Comparison of ENCODE assay signal across 12 mouse cellular contexts in genomic region chr1:20997328-20997689, GRCm38 (mm10). TPM values are rescaled to one million over a fixed set of nuclear protein-coding genes. Genes with fewer than 3 reads are reported as not detected.
DNase-seq lines count a peak whose midpoint lies in the region; ATAC-seq and TF ChIP-seq lines count a peak whose summit lies in the region.
"Had no signal": no experiment of that assay in that cellular context is flagged by ENCODE, and none has a peak within 500 bp of the region (broad histone marks: within the 10 kb centered on the region; RNA-seq: fewer than 3 reads in every experiment).

No protein-coding gene starts in this region.

- 75% methylated on average over 2 of the region's 2 CpGs for WGBS in intestine, embryonic 15.5 days
- 61% methylated on average over 2 of the region's 2 CpGs for WGBS in intestine, postnatal 0 days
- WGBS in stomach, embryonic 14.5 days: 60% methylated on average over 2 of the region's 2 CpGs
- 62% methylated on average over 2 of the region's 2 CpGs for WGBS in stomach, postnatal 0 days
- WGBS in hindbrain, embryonic 16.5 days: 73% methylated on average over 2 of the region's 2 CpGs
- 62% methylated on average over 2 of the region's 2 CpGs for WGBS in small intestine, adult 2 months

- no peaks in the 10 kb centered on the region for H3K9me3 ChIP-seq in intestine, embryonic 15.5 days
- no peaks in the 10 kb centered on the region for H3K9me3 ChIP-seq in intestine, postnatal 0 days (ENCODE audit: control insufficient read depth)
- H3K9me3 ChIP-seq in stomach, embryonic 14.5 days (ENCODE audit: control insufficient read depth, low read depth, low read length): no peaks in the 10 kb centered on the region
- H3K9me3 ChIP-seq in stomach, postnatal 0 days (ENCODE audit: control insufficient read depth, low read length): no peaks in the 10 kb centered on the region
- no peaks in the 10 kb centered on the region for H3K9me3 ChIP-seq in hindbrain, embryonic 16.5 days (ENCODE audit: control insufficient read depth, low read length)
- H3K9me3 ChIP-seq: forebrain, embryonic 12.5 days; kidney, embryonic 15.5 days had no signal

- TF ChIP-seq POLR2A in small intestine, adult 2 months (IDR thresholded peaks at IDR 0.05; ENCODE audit: low read depth, low read length): no peak

- peak; percentile 45; the same call in 1 of the 2 replicates for ATAC-seq in intestine, embryonic 15.5 days
- ATAC-seq in intestine, postnatal 0 days: no peak
- peak; percentile 26; the same call in 1 of the 2 replicates for ATAC-seq in stomach, embryonic 14.5 days (ENCODE audit: insufficient number of reproducible peaks, insufficient read depth, low FRiP score, low read depth)
- ATAC-seq in stomach, postnatal 0 days (ENCODE audit: low FRiP score, low TSS enrichment): no peak
- ATAC-seq in hindbrain, embryonic 16.5 days: 0 out of 2 replicates have a peak, but pooled peaks have one; percentile 16

- no peak for TF ChIP-seq CTCF in intestine, postnatal 0 days (IDR thresholded peaks at IDR 0.05; ENCODE audit: low read depth)
- no peak for TF ChIP-seq CTCF in stomach, postnatal 0 days (IDR thresholded peaks at IDR 0.05; ENCODE audit: low read depth)
- TF ChIP-seq CTCF in small intestine, adult 2 months (IDR thresholded peaks at IDR 0.05; ENCODE audit: extremely low read depth, insufficient read length, insufficient replicate concordance, low read depth, low read length): no peak

- H3K4me3 ChIP-seq in intestine, embryonic 15.5 days (replicated peaks): no peak overlapping the region
- no peak overlapping the region for H3K4me3 ChIP-seq in intestine, postnatal 0 days (ENCODE audit: low read depth, low read length)
- no peak overlapping the region for H3K4me3 ChIP-seq in stomach, embryonic 14.5 days (ENCODE audit: low read depth, low read length)
- no peak overlapping the region for H3K4me3 ChIP-seq in stomach, postnatal 0 days (ENCODE audit: low read depth, low read length)
- H3K4me3 ChIP-seq in hindbrain, embryonic 16.5 days (ENCODE audit: low read length): no peak overlapping the region
- no peak overlapping the region for H3K4me3 ChIP-seq in small intestine, adult 2 months (ENCODE audit: low read depth, low read length)
- H3K4me3 ChIP-seq: forebrain, embryonic 12.5 days; kidney, embryonic 15.5 days had no signal

- no peak overlapping the region for H3K9ac ChIP-seq in intestine, embryonic 15.5 days
- no peak overlapping the region for H3K9ac ChIP-seq in intestine, postnatal 0 days (ENCODE audit: low read depth, low read length)
- H3K9ac ChIP-seq in stomach, embryonic 14.5 days (replicated peaks; ENCODE audit: low read depth, low read length): no peak overlapping the region
- H3K9ac ChIP-seq in stomach, postnatal 0 days (ENCODE audit: low read length): no peak overlapping the region
- H3K9ac ChIP-seq in hindbrain, embryonic 16.5 days (ENCODE audit: low read depth, low read length): no peak overlapping the region
- H3K9ac ChIP-seq: forebrain, embryonic 12.5 days; kidney, embryonic 15.5 days had no signal

- 0 out of 2 replicates have a peak, but pooled peaks cover 8% of the 10 kb centered on the region for H3K36me3 ChIP-seq in intestine, embryonic 15.5 days
- peaks cover 8% of the 10 kb centered on the region; the same call in 1 of the 2 replicates for H3K36me3 ChIP-seq in intestine, postnatal 0 days (ENCODE audit: control insufficient read depth, insufficient read depth)
- H3K36me3 ChIP-seq in stomach, embryonic 14.5 days (ENCODE audit: control insufficient read depth, insufficient read depth, low read length): peaks cover 9% of the 10 kb centered on the region; the same call in 1 of the 2 replicates
- 0 out of 2 replicates have a peak, but pooled peaks cover 5% of the 10 kb centered on the region for H3K36me3 ChIP-seq in stomach, postnatal 0 days (ENCODE audit: control insufficient read depth, insufficient read depth, low read length)
- H3K36me3 ChIP-seq in hindbrain, embryonic 16.5 days (ENCODE audit: control insufficient read depth, insufficient read depth, low read length): no peaks in the 10 kb centered on the region
- peaks cover 6% of the 10 kb centered on the region; the same call in 1 of the 2 replicates for H3K36me3 ChIP-seq in small intestine, adult 2 months (ENCODE audit: control insufficient read depth, insufficient read depth, low read length)
- H3K36me3 ChIP-seq: forebrain, embryonic 12.5 days had no signal

- H3K27ac ChIP-seq in intestine, embryonic 15.5 days: no peak overlapping the region
- H3K27ac ChIP-seq in intestine, postnatal 0 days (ENCODE audit: low read depth, low read length): no peak overlapping the region
- no peak overlapping the region for H3K27ac ChIP-seq in stomach, embryonic 14.5 days (ENCODE audit: low read length)
- H3K27ac ChIP-seq in stomach, postnatal 0 days (replicated peaks): no peak overlapping the region
- H3K27ac ChIP-seq in hindbrain, embryonic 16.5 days (ENCODE audit: low read depth, low read length): no peak overlapping the region
- H3K27ac ChIP-seq in small intestine, adult 2 months (ENCODE audit: insufficient read depth, low read depth, low read length): peak overlapping the region; percentile 55
- H3K27ac ChIP-seq: forebrain, embryonic 12.5 days had no signal

- H3K4me2 ChIP-seq in intestine, embryonic 15.5 days (replicated peaks): no peak overlapping the region
- H3K4me2 ChIP-seq in intestine, postnatal 0 days (replicated peaks; ENCODE audit: low read depth): no peak overlapping the region
- H3K4me2 ChIP-seq in stomach, embryonic 14.5 days (replicated peaks; ENCODE audit: low read depth, low read length): no peak overlapping the region
- no peak overlapping the region for H3K4me2 ChIP-seq in stomach, postnatal 0 days (replicated peaks; ENCODE audit: low read depth)
- H3K4me2 ChIP-seq in hindbrain, embryonic 16.5 days (ENCODE audit: low read length): no peak overlapping the region
- H3K4me2 ChIP-seq: forebrain, embryonic 12.5 days; kidney, embryonic 15.5 days had no signal

- H3K4me1 ChIP-seq in intestine, embryonic 15.5 days (replicated peaks): no peaks in the 10 kb centered on the region
- H3K4me1 ChIP-seq in intestine, postnatal 0 days (replicated peaks; ENCODE audit: control insufficient read depth, insufficient read depth, low read length): no peaks in the 10 kb centered on the region
- no peaks in the 10 kb centered on the region for H3K4me1 ChIP-seq in stomach, embryonic 14.5 days (ENCODE audit: control insufficient read depth, insufficient read depth, low read length)
- H3K4me1 ChIP-seq in stomach, postnatal 0 days (replicated peaks; ENCODE audit: control insufficient read depth, insufficient read depth): no peaks in the 10 kb centered on the region
- peaks cover 2% of the 10 kb centered on the region; the same call in 1 of the 2 replicates for H3K4me1 ChIP-seq in hindbrain, embryonic 16.5 days (ENCODE audit: control insufficient read depth, insufficient read depth, low read depth, low read length)
- peaks cover 6% of the 10 kb centered on the region; the same call in 1 of the 2 replicates for H3K4me1 ChIP-seq in small intestine, adult 2 months (ENCODE audit: control insufficient read depth, insufficient read depth, insufficient read length, low read length)

- H3K27me3 ChIP-seq in intestine, embryonic 15.5 days (replicated peaks): no peaks in the 10 kb centered on the region
- no peaks in the 10 kb centered on the region for H3K27me3 ChIP-seq in intestine, postnatal 0 days (replicated peaks; ENCODE audit: control insufficient read depth, insufficient read depth, low read length)
- no peaks in the 10 kb centered on the region for H3K27me3 ChIP-seq in stomach, embryonic 14.5 days (ENCODE audit: control insufficient read depth, insufficient read depth, low read length)
- no peaks in the 10 kb centered on the region for H3K27me3 ChIP-seq in stomach, postnatal 0 days (ENCODE audit: control insufficient read depth, insufficient read depth, low read length)
- no peaks in the 10 kb centered on the region for H3K27me3 ChIP-seq in hindbrain, embryonic 16.5 days (replicated peaks; ENCODE audit: control insufficient read depth, insufficient read depth, low read length)
- no peaks in the 10 kb centered on the region for H3K27me3 ChIP-seq in small intestine, adult 2 months (ENCODE audit: control insufficient read depth, insufficient read depth, low read length)
- H3K27me3 ChIP-seq: forebrain, embryonic 12.5 days; kidney, embryonic 15.5 days had no signal

- no peak for DNase-seq in stomach, postnatal 0 days (ENCODE audit: low spot score)
- no peak for DNase-seq in urinary bladder, postnatal 25 days (ENCODE audit: low spot score)
- DNase-seq: cerebellum, adult 8-10 months; gastrocnemius, postnatal 36 days; layer of hippocampus, adult 9-11 months had no signal

- no peak for TF ChIP-seq EP300 in stomach, postnatal 0 days (optimal IDR thresholded peaks at IDR 0.05)

RNA-seq across cellular contexts. Expression of gene Efhc1, which starts 45.9 kb away (rescaled TPM):
- 1.4 and 2.2 TPM in 2 replicates for polyA plus RNA-seq in intestine, embryonic 15.5 days (2015; fragmentation: Nextera tagmentation; extraction: Ambion mirVana)
- polyA plus RNA-seq in intestine, postnatal 0 days (2015; fragmentation: Nextera tagmentation; extraction: Ambion mirVana): 0.69 and 0.98 TPM in 2 replicates
- 3.4 and 3.6 TPM in 2 replicates for polyA plus RNA-seq in stomach, embryonic 14.5 days (2014; fragmentation: Nextera tagmentation; extraction: Ambion mirVana)
- 1.5 and 1.7 TPM in 2 replicates for polyA plus RNA-seq in stomach, postnatal 0 days (2015; fragmentation: Nextera tagmentation; extraction: Ambion mirVana)
- 2.6 and 3.8 TPM in 2 replicates for polyA plus RNA-seq in hindbrain, embryonic 16.5 days (2015; fragmentation: Nextera tagmentation; extraction: Ambion mirVana)
- polyA plus RNA-seq in small intestine, adult 2 months (2012; rRNA removed): 0.32 and 0.50 TPM in 2 replicates

Comparison
In these comparisons a context has a peak if more than half of its experiments do, and no peak if none do; other contexts are left out.
1. ATAC-seq: peak in intestine, embryonic 15.5 days (single experiment), stomach, embryonic 14.5 days (single experiment) and hindbrain, embryonic 16.5 days (single experiment); none in intestine, postnatal 0 days (single experiment) and stomach, postnatal 0 days (single experiment).